Mouse (Mus musculus) retina, adult 2 months (tissue): ENCODE results near the gene Nme9.

ENCODE experiments used
- DNase-seq: peaks from one replicate; pipeline ENCODE4 v3.0.0-alpha.2; 2012; ENCODE audit warnings: low read depth, low spot score

Gene Nme9

DNA sequence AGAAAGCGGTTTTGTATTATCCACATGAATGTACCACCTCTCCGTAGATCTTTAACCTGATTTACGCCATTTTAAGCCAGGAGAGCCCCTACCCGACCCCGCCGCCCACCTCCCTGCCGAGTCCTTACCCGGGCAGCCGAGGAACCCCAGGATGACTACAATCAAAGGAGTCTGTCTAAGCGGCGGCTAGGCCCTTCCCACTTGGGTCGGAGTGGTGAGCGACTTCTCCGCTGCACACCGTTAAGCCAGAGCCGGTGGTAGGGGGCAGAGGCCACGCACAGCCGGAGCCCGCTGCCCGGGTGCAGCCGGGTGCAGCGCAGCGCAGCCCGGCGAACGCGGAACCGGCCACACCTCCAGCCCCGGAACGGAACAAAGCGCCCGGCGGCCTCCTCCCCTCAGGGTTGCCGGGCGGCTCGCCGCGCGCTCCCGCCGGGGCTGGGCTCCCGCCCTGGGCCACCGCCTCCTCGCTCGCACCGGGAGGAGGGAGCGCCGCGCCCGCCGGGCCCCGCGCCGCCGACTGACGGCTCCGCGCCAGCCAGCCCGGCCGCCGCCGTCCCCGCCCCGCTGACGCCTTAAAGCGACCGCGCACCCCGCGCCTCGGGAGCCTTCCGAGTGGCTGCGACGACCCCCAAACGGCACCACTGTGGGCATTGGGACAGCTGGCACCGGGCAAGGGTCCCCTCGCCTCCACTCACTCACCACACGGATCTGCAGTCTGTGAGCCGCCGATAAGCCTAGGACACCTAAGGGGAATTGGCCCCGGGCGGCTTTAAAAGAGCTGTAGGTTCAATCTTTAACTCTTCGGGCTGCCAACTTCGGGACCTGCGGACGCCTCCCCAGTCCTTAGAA lies 14.9 kb upstream of the Nme9 start:
- no peak for DNase-seq

DNA sequence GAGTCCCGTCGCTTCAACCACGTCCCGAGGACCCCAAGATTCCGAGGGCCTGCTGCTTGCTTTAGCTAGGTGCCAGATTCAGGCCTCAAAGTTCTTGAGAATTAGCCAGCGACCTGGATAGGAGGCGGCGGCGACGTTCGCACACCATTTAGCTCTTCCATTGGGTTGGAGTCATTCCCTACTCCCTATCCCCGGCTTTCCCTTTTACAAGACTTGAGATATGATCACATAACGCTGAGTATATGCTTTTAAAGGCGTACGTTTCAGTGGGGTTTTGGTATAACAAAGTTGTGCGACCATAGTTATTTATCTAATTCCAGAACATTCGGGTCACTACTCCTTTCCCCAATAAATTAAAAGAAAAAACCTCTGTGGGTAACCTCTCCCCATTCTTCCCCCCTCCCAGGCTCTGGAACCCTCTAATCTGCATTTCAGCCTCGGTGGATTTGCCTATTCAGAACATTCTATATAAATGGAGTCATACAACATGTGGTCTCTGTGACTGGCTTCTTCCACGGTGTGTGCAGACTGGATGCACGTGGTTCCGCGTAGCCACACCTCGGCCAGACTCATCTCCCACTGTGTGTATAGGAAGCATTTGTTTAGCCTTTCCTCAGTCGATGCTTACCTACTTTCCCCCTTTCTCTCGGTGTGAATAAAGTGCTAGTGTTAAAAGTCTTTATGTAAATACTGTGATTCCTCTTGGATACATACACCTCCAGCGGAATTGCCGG lies 14.1 kb upstream of the Nme9 start, which contains the start of gene Mras:
Gene Mras (minus strand): TSS at position 351 of the 734 bp plus-strand sequence.
- DNase-seq, result no peak

DNA sequence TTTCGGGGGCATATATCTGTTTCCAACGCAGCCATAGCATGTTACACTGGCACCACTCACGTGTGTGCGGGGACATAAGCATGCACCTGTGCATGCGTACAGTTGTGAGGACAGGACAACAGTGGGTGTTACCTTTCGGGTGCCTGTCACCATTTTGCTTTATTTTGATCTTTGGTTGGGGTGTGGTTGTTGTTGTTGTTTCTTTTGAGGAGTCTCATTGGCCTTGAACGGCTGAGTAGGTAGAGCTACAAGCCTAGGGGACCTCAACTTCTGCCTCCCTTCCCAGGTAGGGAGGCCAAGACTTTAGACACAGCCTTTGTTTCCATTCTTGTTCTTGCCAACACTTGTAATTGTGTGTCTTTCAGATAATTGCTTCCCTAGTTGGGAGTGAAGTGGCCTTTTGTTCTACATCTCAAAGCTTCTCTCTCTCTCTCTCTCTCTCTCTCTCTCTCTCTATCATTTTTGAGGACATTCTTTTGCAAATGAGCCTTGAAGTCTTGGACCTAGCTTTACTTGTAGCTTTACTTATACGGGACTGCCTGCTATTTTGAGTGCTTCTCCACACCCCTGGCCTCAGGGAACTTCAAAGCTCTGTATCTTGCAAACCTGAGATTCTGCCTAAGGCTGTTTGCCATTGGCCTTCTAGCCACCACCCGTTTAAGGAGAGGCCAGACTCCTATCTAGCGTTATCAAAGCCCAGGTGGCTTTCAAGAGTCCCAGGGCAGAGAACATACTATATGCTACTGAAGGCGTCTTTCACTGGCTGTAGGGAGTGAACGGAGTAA lies 13.3 kb upstream of the Nme9 start:
- DNase-seq, result no peak

DNA sequence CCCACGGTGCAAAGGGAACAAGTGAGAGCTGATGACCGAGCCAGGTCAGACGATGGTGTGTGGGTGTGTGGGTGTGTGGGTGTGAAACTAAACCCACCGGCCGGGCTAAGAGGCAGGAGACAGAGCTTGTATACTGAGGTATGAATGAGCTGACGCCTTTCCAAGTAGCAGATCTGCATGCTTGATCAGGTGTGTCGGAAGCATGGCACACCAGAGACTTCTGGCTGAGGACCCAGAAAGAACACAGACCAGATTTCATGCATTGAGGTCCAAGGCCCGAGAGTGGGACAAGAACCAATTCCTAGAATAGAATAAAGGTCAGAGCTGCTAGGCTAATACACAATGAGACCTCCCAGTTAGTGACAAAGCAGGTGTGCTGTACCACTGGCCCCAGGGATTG lies 12.2 kb upstream of the Nme9 start:
- DNase-seq, result no peak

DNA sequence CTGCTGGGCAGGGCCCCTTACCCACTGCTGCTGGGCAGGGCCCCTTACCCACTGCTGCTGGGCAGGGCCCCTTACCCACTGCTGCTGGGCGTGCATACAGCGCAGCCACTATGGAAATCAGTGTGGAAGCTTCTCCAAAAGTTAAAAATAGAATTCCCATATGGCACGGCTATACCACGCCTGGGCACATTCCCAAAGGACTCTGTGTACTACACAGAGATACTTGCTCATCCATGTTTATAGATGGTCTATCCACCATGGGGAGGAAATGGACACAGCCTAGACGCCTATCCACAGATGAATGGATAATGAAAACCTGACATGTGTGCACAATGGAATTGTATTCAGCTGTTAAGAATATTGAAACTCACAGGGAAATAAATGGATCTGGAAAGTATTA lies 10.3 kb upstream of the Nme9 start:
- no peak for DNase-seq

DNA sequence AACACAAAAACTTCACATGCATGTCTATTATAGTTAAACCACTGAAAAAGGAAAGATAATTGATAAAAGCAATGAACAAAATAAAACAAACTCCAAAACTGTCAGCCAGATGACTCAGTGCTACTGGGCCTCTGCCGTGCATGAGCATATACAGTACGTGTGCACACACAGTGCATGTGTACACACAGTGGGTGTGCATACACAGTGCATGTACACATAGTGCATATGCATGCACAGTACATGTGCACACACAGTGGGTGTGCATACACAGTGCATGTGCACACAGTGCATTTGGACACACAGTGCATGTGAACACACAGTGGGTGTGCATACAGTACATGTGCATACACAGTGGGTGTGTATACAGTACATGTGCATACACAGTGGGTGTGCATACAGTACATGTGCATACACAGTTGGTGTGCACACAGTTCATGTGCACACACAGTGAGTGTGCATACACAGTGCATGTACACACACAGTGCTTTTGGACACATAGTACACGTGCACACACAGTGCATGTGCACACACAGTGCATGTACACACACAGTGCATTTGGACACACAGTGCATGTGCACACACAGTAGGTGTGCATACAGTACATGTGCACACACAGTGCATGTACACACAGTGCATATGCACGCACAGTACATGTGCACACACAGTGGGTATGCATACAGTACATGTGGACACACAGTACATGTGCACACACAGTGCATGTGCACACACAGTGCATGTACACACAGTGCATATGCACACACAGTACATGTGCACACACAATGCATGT lies 9.4 kb upstream of the Nme9 start:
- no peak for DNase-seq

DNA sequence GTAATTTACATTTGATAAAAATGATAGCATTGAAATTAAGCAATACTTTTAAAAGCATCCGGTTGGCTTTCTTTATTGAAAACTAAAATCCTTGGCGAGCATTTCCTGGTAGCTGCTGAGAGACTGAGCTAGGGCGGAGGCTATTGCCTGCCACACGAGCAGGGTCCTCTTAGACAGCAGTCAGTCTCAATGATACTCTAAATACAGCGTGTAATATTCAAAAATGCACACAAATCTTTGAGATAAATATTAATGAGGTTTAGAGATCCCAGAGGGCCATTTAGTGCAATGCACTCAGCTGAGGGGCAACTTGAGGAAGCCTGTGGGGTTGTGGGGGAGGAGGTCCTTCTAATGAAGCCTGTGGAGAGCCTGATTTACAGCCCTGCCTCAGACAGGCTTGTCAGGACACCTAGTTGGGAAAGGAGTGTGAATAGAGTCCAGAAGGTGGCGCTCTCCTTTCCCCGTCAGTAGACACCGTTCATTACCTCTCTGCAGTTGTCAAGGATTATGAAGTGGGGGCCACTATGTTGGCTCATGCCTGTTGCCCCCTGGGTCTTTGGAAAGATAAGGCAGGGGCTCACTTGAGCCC lies 6.6 kb upstream of the Nme9 start:
- DNase-seq, result no peak

DNA sequence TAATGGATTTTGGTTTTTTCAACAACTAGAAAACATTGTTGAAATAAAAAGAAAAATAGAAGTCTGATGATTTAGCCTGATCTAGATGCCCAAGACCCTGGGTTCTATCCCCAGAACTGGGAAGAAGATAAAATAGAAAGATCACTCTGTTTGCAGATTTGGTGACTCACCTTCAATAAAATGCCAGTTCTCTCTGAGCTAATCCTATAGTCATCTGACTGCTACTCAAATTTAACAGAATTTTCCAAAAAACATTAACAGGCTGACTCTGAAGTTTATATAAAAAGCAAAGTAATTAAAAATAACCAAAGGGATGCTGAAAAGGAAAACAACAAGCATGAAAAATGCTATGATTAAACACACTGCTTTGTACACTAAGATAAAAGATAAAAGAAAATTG lies 5.0 kb upstream of the Nme9 start:
- DNase-seq, result no peak

DNA sequence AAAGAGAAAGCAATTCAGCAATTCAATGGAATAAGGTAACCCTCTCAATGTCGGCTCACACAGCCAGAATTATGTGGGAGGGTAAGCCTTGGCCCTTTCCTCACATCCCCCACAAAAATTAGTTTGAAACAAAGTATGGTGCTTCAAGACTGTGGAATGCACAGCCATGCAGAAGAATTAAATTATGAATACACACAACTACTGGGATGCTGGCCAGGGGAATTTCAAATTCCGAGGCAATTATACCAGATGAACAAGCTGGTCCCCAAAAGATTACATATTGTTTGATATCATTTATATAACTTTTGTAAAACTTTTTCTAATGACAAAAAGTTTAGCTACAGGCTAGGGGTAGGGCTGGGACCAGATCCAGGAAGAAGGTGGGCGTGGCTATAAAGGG lies 4.0 kb upstream of the Nme9 start:
- no peak for DNase-seq

DNA sequence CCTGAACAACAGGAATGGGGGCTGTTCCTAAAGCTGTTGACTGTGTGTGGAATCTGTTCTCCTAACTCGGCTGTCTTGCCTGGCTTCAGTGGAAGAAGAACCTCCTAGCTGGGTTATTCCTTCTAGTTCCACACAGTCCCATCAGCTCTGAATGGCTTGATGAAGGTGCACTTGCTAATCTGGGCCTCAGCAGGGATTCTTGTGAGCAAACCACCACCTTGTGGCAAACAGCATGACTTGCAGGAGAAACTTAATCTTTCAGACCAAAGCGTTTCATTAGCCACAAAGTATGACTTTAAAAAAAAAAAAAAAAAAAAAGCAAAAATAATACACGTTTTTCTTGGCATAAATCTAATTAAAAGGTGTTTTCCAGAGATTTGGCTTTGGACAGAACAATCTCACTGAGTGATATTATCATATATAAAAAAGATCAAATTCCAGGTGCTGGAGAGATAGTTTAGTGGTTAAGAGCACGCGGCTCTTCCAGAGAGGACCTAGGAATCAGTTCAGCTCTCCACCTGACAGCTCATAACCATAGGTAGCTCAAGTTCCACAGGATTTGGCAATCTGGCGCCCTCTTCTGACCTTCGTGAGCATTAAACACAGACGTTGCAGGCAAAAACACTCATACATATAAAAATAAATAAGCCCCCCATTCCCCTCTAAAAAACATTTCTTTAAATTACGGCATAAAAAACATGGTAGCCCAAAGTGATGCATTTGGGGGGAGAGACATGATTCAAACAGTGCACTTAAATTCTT lies 1.2 kb upstream of the Nme9 start:
- DNase-seq, result no peak

DNA sequence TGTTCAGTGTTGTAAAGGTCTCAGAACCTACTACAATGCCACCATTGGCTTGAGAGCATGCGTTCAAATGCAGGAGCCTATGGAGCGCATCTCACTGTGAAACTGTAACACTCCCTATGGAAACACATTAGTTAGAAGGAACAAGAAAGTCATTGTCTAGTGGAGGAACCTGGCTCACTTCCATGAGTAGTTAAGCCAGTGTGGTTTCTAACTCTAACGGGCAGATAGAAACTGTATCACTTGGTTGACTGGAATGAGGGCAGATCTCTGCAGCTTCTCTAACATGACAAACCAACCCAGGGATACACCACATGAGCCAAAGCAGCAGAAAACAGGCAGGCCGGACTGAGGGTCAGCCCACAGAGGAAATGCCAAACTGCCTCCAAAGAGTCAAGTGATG lies 2.9 kb downstream of the Nme9 start:
- no peak for DNase-seq

DNA sequence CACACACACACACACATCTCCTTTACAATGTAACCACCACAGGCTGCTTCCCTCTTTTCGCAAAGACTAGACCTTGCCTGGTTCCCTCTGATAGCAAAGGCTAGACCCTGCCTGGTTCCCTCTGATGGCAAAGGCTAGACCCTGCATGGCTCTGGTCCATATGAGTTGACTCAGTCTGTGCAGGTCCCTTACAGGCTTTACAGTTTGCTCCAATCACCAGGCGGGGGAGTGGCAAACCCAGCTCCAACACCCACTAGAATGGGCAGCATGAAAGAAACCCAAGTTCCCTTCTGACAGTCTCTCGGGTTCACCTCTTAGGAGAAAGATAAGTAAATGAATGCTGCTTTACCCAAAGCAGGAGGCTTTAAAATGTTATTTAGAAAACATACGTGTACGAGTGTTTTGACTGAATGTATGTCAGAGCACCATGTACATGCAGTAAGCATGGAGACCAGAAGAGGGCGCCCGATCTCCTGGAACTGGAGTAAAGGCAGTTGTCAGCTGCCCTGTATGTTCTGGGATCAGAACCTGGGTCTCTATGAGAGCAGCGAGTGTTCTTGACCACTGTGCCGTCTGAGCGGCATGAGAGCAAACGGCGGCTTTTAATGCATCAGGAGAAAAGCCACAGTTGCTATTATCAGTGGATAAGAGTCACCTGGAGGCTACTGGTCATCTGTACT lies 7.4 kb downstream of the Nme9 start:
- DNase-seq, result no peak

DNA sequence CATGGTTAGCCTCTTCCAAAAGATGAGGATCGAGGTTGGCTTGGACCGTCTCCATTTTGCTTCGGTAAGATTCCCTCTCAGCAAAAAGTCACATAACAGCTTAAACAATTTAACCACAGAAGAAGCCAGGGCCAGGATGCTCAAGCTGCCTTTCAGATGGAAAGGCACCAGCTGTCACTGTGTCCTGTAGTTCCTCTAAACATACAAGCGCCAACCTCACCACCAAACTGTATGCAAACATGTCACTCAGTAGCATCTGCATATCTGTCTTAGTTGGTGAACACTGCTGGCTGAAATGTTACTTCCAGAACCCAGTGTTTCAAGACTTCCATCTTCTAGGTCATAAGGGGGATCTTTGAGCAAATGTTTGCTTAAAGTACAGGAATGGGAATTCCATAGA lies 8.5 kb downstream of the Nme9 start:
- no peak for DNase-seq

DNA sequence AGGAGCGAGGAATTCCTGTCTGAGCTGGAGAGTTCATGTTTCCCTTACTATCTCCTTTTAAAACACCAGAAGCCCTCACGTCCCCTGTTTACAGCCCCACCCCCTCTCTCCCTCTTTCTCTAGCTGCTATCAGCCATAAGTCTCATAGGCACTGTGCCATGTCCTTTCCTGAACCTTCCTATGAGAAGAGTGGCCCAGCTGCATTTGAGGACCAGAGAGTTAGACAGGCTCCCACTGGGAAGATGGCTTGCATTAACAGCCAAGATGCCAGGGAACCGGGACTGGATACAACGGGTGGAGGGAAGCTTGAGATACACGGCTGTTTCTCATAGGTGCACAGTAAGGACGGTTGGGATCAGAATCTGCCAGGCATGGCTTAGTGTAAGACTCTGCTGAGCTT lies 13.6 kb downstream of the Nme9 start:
- DNase-seq, result no peak

DNA sequence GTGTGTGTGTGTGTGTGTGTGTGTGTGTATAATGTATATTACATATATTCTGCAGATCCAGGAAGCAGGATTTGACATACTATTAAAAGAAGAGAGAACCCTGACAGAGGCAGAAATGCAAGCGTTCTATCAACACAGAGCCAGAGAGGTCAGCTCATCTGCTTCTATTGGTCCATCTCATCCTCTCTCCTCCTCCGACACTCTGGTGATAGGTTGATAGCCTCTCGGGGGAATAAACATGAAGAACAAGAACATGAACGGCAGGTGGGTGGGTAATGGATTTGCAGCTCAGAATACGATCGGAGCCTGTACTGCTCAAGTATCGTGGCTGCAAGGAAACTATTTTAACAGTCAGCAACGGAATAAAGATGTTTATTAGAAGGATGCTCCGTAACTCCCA lies 17.3 kb downstream of the Nme9 start:
- DNase-seq, result no peak

DNA sequence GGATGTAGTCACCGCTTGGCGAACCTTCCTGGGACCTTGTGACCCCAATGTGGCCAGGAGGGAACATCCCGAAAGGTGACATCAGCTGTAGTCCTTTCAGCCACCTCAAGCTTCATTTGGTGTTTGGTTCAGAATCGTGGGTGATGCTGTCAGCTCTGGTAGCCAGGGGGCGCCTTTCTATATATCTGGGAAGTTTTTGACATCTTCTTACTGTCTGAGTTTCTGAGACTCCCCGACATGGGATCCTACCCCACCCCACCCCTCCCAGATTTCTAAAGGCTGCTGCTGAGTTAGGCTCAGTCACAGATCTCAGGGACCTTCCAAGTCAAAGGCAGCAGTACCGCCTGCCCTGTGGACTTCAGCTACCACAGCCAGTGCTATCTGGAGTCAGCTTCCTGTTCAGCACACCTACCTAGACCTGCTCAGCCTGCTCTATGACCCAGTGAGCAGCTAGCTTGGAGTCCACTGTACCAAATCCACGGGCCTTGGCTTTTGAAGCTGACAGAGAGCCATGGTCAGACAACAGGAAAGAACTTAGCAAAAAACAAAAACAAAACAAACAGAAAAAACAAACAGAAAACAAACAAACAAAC lies 18.5 kb downstream of the Nme9 start:
- no peak for DNase-seq

DNA sequence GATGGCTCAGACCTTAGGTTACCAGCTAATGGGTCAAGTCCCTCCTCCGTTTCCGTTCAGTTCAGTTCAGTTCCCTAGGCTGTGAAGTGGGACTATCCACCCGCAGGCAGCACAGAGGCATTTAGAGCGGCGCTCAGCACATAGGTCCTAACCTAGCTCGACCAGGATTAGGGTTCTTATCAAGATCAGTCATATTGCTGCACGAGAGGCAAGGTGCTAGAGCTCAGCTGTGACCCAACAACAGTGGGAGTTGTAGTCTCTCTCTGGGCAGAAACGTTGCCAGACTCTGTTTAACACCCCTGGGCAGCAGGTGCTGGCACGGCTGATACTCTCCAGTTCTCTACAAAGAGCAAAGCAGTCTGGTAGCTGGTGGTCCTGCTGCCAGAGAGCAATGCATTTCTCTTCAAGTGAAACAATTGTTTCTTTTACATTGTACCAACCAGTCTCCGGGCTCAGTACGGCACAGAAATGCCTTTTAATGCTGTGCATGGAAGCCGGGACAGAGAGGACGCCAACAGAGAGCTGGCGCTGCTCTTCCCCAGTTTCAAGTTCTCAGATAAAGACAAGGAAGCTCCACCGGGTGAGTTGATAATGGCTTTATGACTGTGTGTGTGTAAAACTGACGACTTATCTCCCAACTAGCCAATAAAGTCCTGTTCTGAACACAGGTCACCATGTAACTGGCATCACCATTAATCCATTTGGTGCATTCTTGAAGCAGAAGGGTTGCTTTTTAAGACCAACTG lies 19.2 kb downstream of the Nme9 start:
- DNase-seq, result no peak

DNA sequence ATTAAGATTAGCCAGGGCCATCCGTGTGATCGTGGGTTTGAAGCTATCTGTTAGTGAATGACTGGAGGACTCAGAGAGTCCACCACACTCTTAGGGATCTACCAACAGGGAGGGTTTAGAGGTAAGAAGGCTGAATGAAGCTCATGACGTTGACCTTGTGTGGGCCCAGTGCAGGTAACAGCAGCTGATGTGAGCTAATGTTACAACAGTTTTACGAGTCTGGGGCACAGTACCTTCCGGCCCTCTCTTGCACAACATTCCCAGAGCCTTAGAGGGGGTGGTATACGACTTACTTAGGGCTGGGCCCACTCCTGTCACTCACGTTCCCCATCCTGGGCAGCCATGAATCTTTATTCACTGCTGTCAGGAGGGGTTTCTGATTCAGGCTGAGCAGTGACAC lies 20.1 kb downstream of the Nme9 start:
- no peak for DNase-seq
